Mouse (Mus musculus): Measurements from ENCODE around the gene Shroom3.

Gene Shroom3

GRCm38 (mm10) chr5:92969926-92970325, 286.7 kb downstream of the Shroom3 start:
- DNase-seq (ENCODE audit: low spot score in 2 of 2) = peak in 1 of 2 experiments; percentile 33

- DNase-seq (ENCODE audit: low spot score in 2 of 2) = peak in 1 of 2 experiments; percentile 31
Observed at GRCm38 (mm10) chr5:92970480-92970879, 287.2 kb downstream of the Shroom3 start.

GRCm38 (mm10) chr5:92980393-92980792, 297.2 kb downstream of the Shroom3 start:
- DNase-seq (ENCODE audit: low spot score in 2 of 2) = no peak

GRCm38 (mm10) chr5:92980862-92981261, 297.6 kb downstream of the Shroom3 start:
- DNase-seq (ENCODE audit: low spot score in 2 of 2) = peak; percentile 47 to 49

- DNase-seq (ENCODE audit: low spot score in 2 of 2) = no peak
Observed at GRCm38 (mm10) chr5:92982673-92983072, 299.4 kb downstream of the Shroom3 start.

- no peak for DNase-seq (ENCODE audit: low spot score in 2 of 2)
Observed at GRCm38 (mm10) chr5:92983942-92984341, 300.7 kb downstream of the Shroom3 start.

GRCm38 (mm10) chr5:92984692-92985091, 301.5 kb downstream of the Shroom3 start:
- no peak for DNase-seq (ENCODE audit: low spot score in 2 of 2)

GRCm38 (mm10) chr5:92985391-92985790, 302.2 kb downstream of the Shroom3 start:
- no peak for DNase-seq (ENCODE audit: low spot score in 2 of 2)

- DNase-seq (ENCODE audit: low spot score in 2 of 2) = no peak
Observed at GRCm38 (mm10) chr5:92986651-92987610, 303.7 kb downstream of the Shroom3 start.

- DNase-seq (ENCODE audit: low spot score in 2 of 2) = no peak
Observed at GRCm38 (mm10) chr5:92987891-92988768, 304.9 kb downstream of the Shroom3 start.

- DNase-seq (ENCODE audit: low spot score in 2 of 2) = no peak
Observed at GRCm38 (mm10) chr5:92988769-92989356, 305.6 kb downstream of the Shroom3 start.

- no peak for DNase-seq (ENCODE audit: low spot score in 2 of 2)
Observed at GRCm38 (mm10) chr5:92992106-92992505, 308.9 kb downstream of the Shroom3 start.

GRCm38 (mm10) chr5:92994309-92994708, 311.1 kb downstream of the Shroom3 start:
- no peak for DNase-seq (ENCODE audit: low spot score in 2 of 2)

GRCm38 (mm10) chr5:92994861-92995260, 311.6 kb downstream of the Shroom3 start:
- no peak for DNase-seq (ENCODE audit: low spot score in 2 of 2)

- DNase-seq (ENCODE audit: low spot score in 2 of 2) = no peak
Observed at GRCm38 (mm10) chr5:92997428-92998120, 314.3 kb downstream of the Shroom3 start.

GRCm38 (mm10) chr5:92998494-92999016, 315.3 kb downstream of the Shroom3 start:
- no peak for DNase-seq (ENCODE audit: low spot score in 2 of 2)

GRCm38 (mm10) chr5:93000060-93000459, 316.8 kb downstream of the Shroom3 start:
- no peak for DNase-seq (ENCODE audit: low spot score in 2 of 2)

- DNase-seq (ENCODE audit: low spot score in 2 of 2) = peak; percentile 77 to 82
Observed at GRCm38 (mm10) chr5:93000774-93001757, 317.8 kb downstream of the Shroom3 start.

GRCm38 (mm10) chr5:93002615-93003014, 319.4 kb downstream of the Shroom3 start:
- DNase-seq (ENCODE audit: low spot score in 2 of 2) = no peak
